Mouse (Mus musculus) cortical plate, adult 2 months (tissue): ENCODE results near the gene Serpina3b.

Experiments used
- CTCF ChIP-seq: fragments of 200-500 bp; IDR thresholded peaks from 2 replicates; pipeline ENCODE4 v1.5.1; 2011; ENCODE audit warnings: mild to moderate bottlenecking, control low read depth, low read length; ENCODE audit not compliant: insufficient read depth; ENCODE audit errors: extremely low read depth
- POLR2A ChIP-seq: fragments of 200-500 bp; IDR thresholded peaks from 2 replicates; pipeline ENCODE4 v1.6.1; 2011; ENCODE audit warnings: mild to moderate bottlenecking, low read length, control low read depth; ENCODE audit not compliant: insufficient read depth; ENCODE audit errors: extremely low read depth

DNA sequence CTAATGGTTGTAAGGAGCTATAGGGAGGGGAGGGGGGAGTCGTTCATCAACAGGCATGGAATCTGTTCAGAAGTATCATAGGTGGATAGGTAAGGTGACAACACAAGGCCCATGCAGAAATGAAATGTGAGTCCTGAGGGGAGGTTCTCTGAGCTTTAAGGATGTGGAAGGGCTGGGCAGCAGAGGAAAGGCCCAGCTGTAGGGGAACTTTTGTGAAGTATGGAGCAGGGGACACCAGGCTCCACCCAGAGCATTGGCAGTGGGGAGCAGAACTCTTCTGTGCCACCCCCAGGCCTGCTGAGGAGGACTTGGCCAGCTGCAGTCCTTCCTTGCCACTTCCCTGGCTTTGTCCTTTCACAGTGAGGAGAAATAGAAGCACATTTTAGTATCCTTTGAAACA, 13.7 kb downstream of the Serpina3b start:
- TF ChIP-seq CTCF (no peak), POLR2A (no peak)
